Mouse (Mus musculus): Measurements from ENCODE around the gene Rbbp4.

DNA sequence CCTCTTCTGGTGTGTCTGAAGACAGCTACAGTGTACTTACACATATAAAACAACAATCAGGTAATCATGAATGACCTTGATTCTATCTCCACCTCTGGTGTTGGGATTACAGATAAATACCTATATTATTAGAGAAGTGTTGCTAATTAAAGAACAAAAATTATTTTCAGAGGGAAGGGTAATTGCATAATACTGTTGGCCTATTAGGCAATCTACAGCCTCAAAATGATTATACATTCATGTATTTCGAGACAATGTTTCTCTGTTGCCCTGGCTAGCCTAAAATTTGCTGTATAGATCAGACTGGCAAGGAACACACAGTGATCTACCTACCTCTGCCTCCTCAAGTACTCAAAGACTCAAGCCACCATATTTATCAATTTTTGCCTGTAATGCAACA lies 11.7 kb downstream of the Rbbp4 start:
- TF ChIP-seq CTCF (IDR thresholded peaks at IDR 0.05; ENCODE audit: extremely low read depth, insufficient read length, insufficient replicate concordance, low read depth, low read length) (no peak), POLR2A (IDR thresholded peaks at IDR 0.05; ENCODE audit: low read depth, low read length) (no peak)

All from small intestine, adult 2 months (tissue).